14 mouse cellular contexts compared by ENCODE assay signal in genomic region chr2:112510140-112510539, GRCm38 (mm10). TPM values are rescaled to one million over a fixed set of nuclear protein-coding genes. Genes with fewer than 3 reads are reported as not detected.
DNase-seq lines count a peak whose midpoint lies in the region; ATAC-seq and TF ChIP-seq lines count a peak whose summit lies in the region.
"Had no signal": no experiment of that assay in that cellular context is flagged by ENCODE, and none has a peak within 500 bp of the region (broad histone marks: within the 10 kb centered on the region; RNA-seq: fewer than 3 reads in every experiment).

No protein-coding gene starts in this region.

- no peaks in the 10 kb centered on the region for H3K27me3 ChIP-seq in hindbrain, postnatal 0 days (ENCODE audit: insufficient read depth, low read length)
- H3K27me3 ChIP-seq: embryonic facial prominence, embryonic 15.5 days; neural tube, embryonic 12.5 days had no signal

- H3K36me3 ChIP-seq in hindbrain, postnatal 0 days (ENCODE audit: insufficient read depth, low read length) = no peaks in the 10 kb centered on the region
- H3K36me3 ChIP-seq: embryonic facial prominence, embryonic 15.5 days; neural tube, embryonic 12.5 days had no signal

- H3K4me3 ChIP-seq in hindbrain, postnatal 0 days (ENCODE audit: low read length) = no peak overlapping the region
- H3K4me3 ChIP-seq: embryonic facial prominence, embryonic 15.5 days; neural tube, embryonic 12.5 days had no signal

- no peak for TF ChIP-seq CTCF in hindbrain, postnatal 0 days (IDR thresholded peaks at IDR 0.05; ENCODE audit: low read depth)

- no peaks in the 10 kb centered on the region for H3K4me1 ChIP-seq in hindbrain, postnatal 0 days (ENCODE audit: insufficient read depth, low read length)
- H3K4me1 ChIP-seq: embryonic facial prominence, embryonic 15.5 days; neural tube, embryonic 12.5 days had no signal

- H3K4me2 ChIP-seq in hindbrain, postnatal 0 days (ENCODE audit: low read depth, low read length) = no peak overlapping the region
- H3K4me2 ChIP-seq: embryonic facial prominence, embryonic 15.5 days; neural tube, embryonic 12.5 days had no signal

- 94% methylated on average over 4 of the region's 4 CpGs for WGBS in hindbrain, postnatal 0 days

- ATAC-seq in megakaryocyte progenitor cell, adult 5-6 weeks (replicated peaks; ENCODE audit: poor library complexity) = peak; percentile 94
- ATAC-seq in hindbrain, postnatal 0 days = no peak

- H3K9ac ChIP-seq in hindbrain, postnatal 0 days (replicated peaks; ENCODE audit: low read length) = no peak overlapping the region
- H3K9ac ChIP-seq: embryonic facial prominence, embryonic 15.5 days; neural tube, embryonic 12.5 days had no signal

- no peaks in the 10 kb centered on the region for H3K9me3 ChIP-seq in hindbrain, postnatal 0 days (ENCODE audit: low read length)
- H3K9me3 ChIP-seq: embryonic facial prominence, embryonic 15.5 days; neural tube, embryonic 12.5 days had no signal

- H3K27ac ChIP-seq in hindbrain, postnatal 0 days = no peak overlapping the region
- H3K27ac ChIP-seq: embryonic facial prominence, embryonic 15.5 days; kidney, postnatal 0 days; macrophage; neural tube, embryonic 12.5 days had no signal

- peak; percentile 94 for DNase-seq in CD4-positive helper T cell, adult 2 months (ENCODE audit: low read depth, low spot score)
- peak; percentile 23 for DNase-seq in ES-CJ7 (ENCODE audit: low read depth, low spot score)
- DNase-seq in induced T-regulatory cell, adult 2 months (ENCODE audit: low read depth) = peak; percentile 90
- DNase-seq in hindbrain, postnatal 0 days (ENCODE audit: low spot score) = no peak
- DNase-seq in right cerebral cortex, postnatal 25 days = no peak
- DNase-seq in frontal cortex, postnatal 10 days (ENCODE audit: low spot score in 2 of 2) = no peak
- DNase-seq in gastrocnemius, adult 8-10 months (ENCODE audit: low spot score in 2 of 2) = no peak
- DNase-seq: right cerebral cortex, postnatal 4 days had no signal

RNA-seq across cellular contexts. Expression of gene Aven, which starts 17.4 kb away (rescaled TPM):
- total RNA-seq in megakaryocyte progenitor cell, adult 5-6 weeks (2015) = 18.7 and 19.6 TPM in 2 replicates
- 30.9 and 41.0 TPM in 2 replicates for total RNA-seq in megakaryocyte progenitor cell, adult 5-6 weeks (2017)
- 6.8 and 10.9 TPM in 2 replicates for total RNA-seq in hindbrain, postnatal 0 days (2014; rRNA removed)
- polyA plus RNA-seq in hindbrain, postnatal 0 days (2015; fragmentation: Nextera tagmentation; extraction: Ambion mirVana) = 3.0 and 3.3 TPM in 2 replicates
- 10 to 100 TPM; 13.4 to 18.4 (median 15.0) TPM for total RNA-seq in gastrocnemius, adult 8-10 months (2022)

RNA-seq across cellular contexts. Expression of gene Chrm5, which starts 29.6 kb away (rescaled TPM):
- not detected in 2 replicates for total RNA-seq in megakaryocyte progenitor cell, adult 5-6 weeks (2015)
- total RNA-seq in megakaryocyte progenitor cell, adult 5-6 weeks (2017) = not detected in 2 replicates
- total RNA-seq in hindbrain, postnatal 0 days (2014; rRNA removed) = 2.8 and 3.5 TPM in 2 replicates
- polyA plus RNA-seq in hindbrain, postnatal 0 days (2015; fragmentation: Nextera tagmentation; extraction: Ambion mirVana) = 1.3 and 1.5 TPM in 2 replicates
- not detected for total RNA-seq in gastrocnemius, adult 8-10 months (2022)
- total RNA-seq: hematopoietic stem cell, adult 5-6 weeks had no signal
- polyA plus RNA-seq: embryonic facial prominence, embryonic 15.5 days; kidney, postnatal 0 days; macrophage had no signal

RNA-seq across cellular contexts. Expression of gene Emc7, which starts 55.3 kb away (rescaled TPM):
- total RNA-seq in megakaryocyte progenitor cell, adult 5-6 weeks (2015) = 14.6 and 16.7 TPM in 2 replicates
- 9.0 and 10.5 TPM in 2 replicates for total RNA-seq in megakaryocyte progenitor cell, adult 5-6 weeks (2017)
- total RNA-seq in hindbrain, postnatal 0 days (2014; rRNA removed) = 15.3 and 15.9 TPM in 2 replicates
- polyA plus RNA-seq in hindbrain, postnatal 0 days (2015; fragmentation: Nextera tagmentation; extraction: Ambion mirVana) = 36.3 and 37.8 TPM in 2 replicates
- 10 to 100 TPM; 12.2 to 14.3 (median 13.5) TPM for total RNA-seq in gastrocnemius, adult 8-10 months (2022)

Comparison
In these comparisons a context has a peak if more than half of its experiments do, and no peak if none do; other contexts are left out.
1. DNase-seq: peak in CD4-positive helper T cell, adult 2 months (single experiment), ES-CJ7 (single experiment) and induced T-regulatory cell, adult 2 months (single experiment); none in hindbrain, postnatal 0 days (single experiment), right cerebral cortex, postnatal 25 days (single experiment), frontal cortex, postnatal 10 days (0 of 2) and gastrocnemius, adult 8-10 months (0 of 2).